Mouse (Mus musculus) fibroblast of lung, adult 2 months (primary cell): Measurements from ENCODE around the gene B9d2.
A peak's percentile ranks its signal among the peaks of the same experiment; 100 is the strongest.

Source experiments
- DNase-seq: peaks from one replicate; pipeline ENCODE4 v3.0.0-alpha.2; 2011; ENCODE audit warnings: low read depth

The B9d2 gene

GRCm38 (mm10) chr7:25680514-25681258 lies at the start of gene B9d2:
B9d2 (plus strand) TSS chr7:25680780.
- DNase-seq, result peak; percentile 90

GRCm38 (mm10) chr7:25632679-25633078 lies 47.9 kb upstream of the B9d2 start:
- no peak for DNase-seq

GRCm38 (mm10) chr7:25636373-25636772 lies 44.2 kb upstream of the B9d2 start:
- DNase-seq, result no peak

- no peak for DNase-seq
Measured at GRCm38 (mm10) chr7:25637099-25637498, 43.5 kb upstream of the B9d2 start.

GRCm38 (mm10) chr7:25639754-25640153 lies 40.8 kb upstream of the B9d2 start:
- DNase-seq, result no peak

- DNase-seq, result peak; percentile 64
Measured at GRCm38 (mm10) chr7:25644136-25644535, 36.4 kb upstream of the B9d2 start.

- DNase-seq, result peak; percentile 27
Measured at GRCm38 (mm10) chr7:25644631-25645030, 35.9 kb upstream of the B9d2 start.

- no peak for DNase-seq
Measured at GRCm38 (mm10) chr7:25645074-25645473, 35.5 kb upstream of the B9d2 start.

GRCm38 (mm10) chr7:25647574-25648123 lies 32.9 kb upstream of the B9d2 start:
- DNase-seq, result no peak

- DNase-seq, result no peak
Measured at GRCm38 (mm10) chr7:25649839-25650238, 30.7 kb upstream of the B9d2 start.

GRCm38 (mm10) chr7:25651281-25651680 lies 29.3 kb upstream of the B9d2 start:
- no peak for DNase-seq

GRCm38 (mm10) chr7:25652244-25652759 lies 28.3 kb upstream of the B9d2 start:
- no peak for DNase-seq

GRCm38 (mm10) chr7:25655601-25656428 lies 24.8 kb upstream of the B9d2 start:
- no peak for DNase-seq

- peak; percentile 26 for DNase-seq
Measured at GRCm38 (mm10) chr7:25657785-25658184, 22.8 kb upstream of the B9d2 start.

GRCm38 (mm10) chr7:25658657-25659472 lies 21.7 kb upstream of the B9d2 start, which contains the start of the genes Bckdha and Exosc5:
Bckdha (minus strand) TSS chr7:25658981.
Exosc5 (plus strand) TSS chr7:25659164.
- DNase-seq, result peak; percentile 100

GRCm38 (mm10) chr7:25666381-25666780 lies 14.2 kb upstream of the B9d2 start:
- DNase-seq, result no peak

GRCm38 (mm10) chr7:25669158-25669557 lies 11.4 kb upstream of the B9d2 start:
- no peak for DNase-seq

- DNase-seq, result no peak
Measured at GRCm38 (mm10) chr7:25669631-25670030, 10.9 kb upstream of the B9d2 start.

- no peak for DNase-seq
Measured at GRCm38 (mm10) chr7:25670096-25670495, 10.5 kb upstream of the B9d2 start.

GRCm38 (mm10) chr7:25671686-25672085 lies 8.9 kb upstream of the B9d2 start:
- no peak for DNase-seq

- DNase-seq, result no peak
Measured at GRCm38 (mm10) chr7:25672442-25672841, 8.1 kb upstream of the B9d2 start.

GRCm38 (mm10) chr7:25674297-25674696 lies 6.3 kb upstream of the B9d2 start:
- no peak for DNase-seq
